Mouse (Mus musculus) midbrain, embryonic 16.5 days (tissue): ENCODE measurements at regions not wholly inside any gene's neighbourhood (a gene's known extent, or its start where the extent isn't known, plus 50 kb on each side); places are given as distances from the start of the nearest gene placed in this dataset.

Source experiments
- ATAC-seq: fragments of 200-750 bp; cut with Nextera tagmentation; 2 replicates; pipeline ENCODE4 v1.8.0; 2017; ENCODE audit warnings: moderate TSS enrichment
- H3K27ac ChIP-seq: fragments of 300-500 bp; sonication (generic); 2 replicates; pipeline ENCODE4 v1.5.1; 2014; ENCODE audit warnings: mild to moderate bottlenecking, low read length, mixed read lengths
- H3K27me3 ChIP-seq: fragments of 300-500 bp; sonication (generic); 2 replicates; pipeline ENCODE4 v1.6.1; 2014; ENCODE audit warnings: low read depth, low read length, mixed read lengths; ENCODE audit not compliant: control insufficient read depth, insufficient read depth
- H3K36me3 ChIP-seq: fragments of 300-500 bp; sonication (generic); 2 replicates; pipeline ENCODE4 v1.6.1; 2014; ENCODE audit warnings: mild to moderate bottlenecking, low read length, moderate library complexity, mixed read lengths; ENCODE audit not compliant: control insufficient read depth, insufficient read depth
- H3K4me1 ChIP-seq: fragments of 300-500 bp; sonication (generic); 2 replicates; pipeline ENCODE4 v1.6.1; 2014; ENCODE audit warnings: mild to moderate bottlenecking, low read length, mixed read lengths; ENCODE audit not compliant: control insufficient read depth, insufficient read depth
- H3K4me2 ChIP-seq: fragments of 300-500 bp; sonication (generic); 2 replicates; pipeline ENCODE4 v1.6.1; 2014; ENCODE audit warnings: mild to moderate bottlenecking, low read length, mixed read lengths
- H3K4me3 ChIP-seq: fragments of 300-500 bp; sonication (generic); 2 replicates; pipeline ENCODE4 v1.5.1; 2014; ENCODE audit warnings: low read depth, mild to moderate bottlenecking, low read length, moderate library complexity, mixed read lengths
- H3K9ac ChIP-seq: fragments of 300-500 bp; sonication (generic); 2 replicates; pipeline ENCODE4 v1.6.1; 2014; ENCODE audit warnings: low read depth, low read length, mixed read lengths
- H3K9me3 ChIP-seq: fragments of 300-500 bp; sonication (generic); replicated peaks from 2 replicates; pipeline ENCODE4 v1.6.1; 2014; ENCODE audit warnings: mild to moderate bottlenecking, low read length, mixed read lengths; ENCODE audit not compliant: control insufficient read depth, poor library complexity, severe bottlenecking
- WGBS: fragments of 180-500 bp; shearing (Covaris S2); extraction: QIAGEN DNeasy Blood & Tissue Kit; methylation state at CpG from one replicate; pipeline ENCODE4 v1.1.7; 2014; 5-methylcytosine and 5-hydroxymethylcytosine counted together

GRCm38 (mm10) chr15:52095629-52096190 is 1789.0 kb upstream of the Gm7489 start:
- Histone ChIP-seq H3K9me3 (no peaks in the 10 kb centered on the region), H3K36me3 (no peaks in the 10 kb centered on the region), H3K4me1 (no peaks in the 10 kb centered on the region), H3K4me2 (no peak overlapping the region), H3K27me3 (no peaks in the 10 kb centered on the region), H3K4me3 (no peak overlapping the region), H3K9ac (no peak overlapping the region), H3K27ac (no peak overlapping the region)
- ATAC-seq: no peak
- 58% methylated on average over 6 of the region's 6 CpGs for WGBS

GRCm38 (mm10) chr15:52108761-52109160 is 1775.9 kb upstream of the Gm7489 start:
- no peaks in the 10 kb centered on the region for H3K36me3 ChIP-seq
- no peak overlapping the region for H3K27ac ChIP-seq
- no peak for ATAC-seq
- no peaks in the 10 kb centered on the region for H3K9me3 ChIP-seq
- WGBS: 89% methylated on average over 2 of the region's 2 CpGs
- no peak overlapping the region for H3K9ac ChIP-seq
- no peaks in the 10 kb centered on the region for H3K4me1 ChIP-seq
- H3K27me3 ChIP-seq: no peaks in the 10 kb centered on the region
- H3K4me3 ChIP-seq: no peak overlapping the region
- H3K4me2 ChIP-seq: no peak overlapping the region

- Histone ChIP-seq H3K9ac (no peak overlapping the region), H3K36me3 (no peaks in the 10 kb centered on the region), H3K27ac (no peak overlapping the region), H3K4me1 (no peaks in the 10 kb centered on the region), H3K27me3 (no peaks in the 10 kb centered on the region), H3K4me3 (no peak overlapping the region), H3K4me2 (no peak overlapping the region), H3K9me3 (no peaks in the 10 kb centered on the region)
- no peak for ATAC-seq
- 83% methylated on average over 2 of the region's 2 CpGs for WGBS
These were observed 1770.2 kb upstream of the Gm7489 start for GRCm38 (mm10) chr15:52114368-52115036.

GRCm38 (mm10) chr15:52136693-52137092 is 1748.0 kb upstream of the Gm7489 start:
- no peaks in the 10 kb centered on the region for H3K36me3 ChIP-seq
- no peak overlapping the region for H3K27ac ChIP-seq
- no peak overlapping the region for H3K4me3 ChIP-seq
- H3K9me3 ChIP-seq: no peaks in the 10 kb centered on the region
- 84% methylated on average over 3 of the region's 3 CpGs for WGBS
- no peak for ATAC-seq
- no peaks in the 10 kb centered on the region for H3K27me3 ChIP-seq
- no peak overlapping the region for H3K4me2 ChIP-seq
- H3K4me1 ChIP-seq: no peaks in the 10 kb centered on the region
- H3K9ac ChIP-seq: no peak overlapping the region

- no peak for ATAC-seq
- Histone ChIP-seq H3K9me3 (no peaks in the 10 kb centered on the region), H3K36me3 (no peaks in the 10 kb centered on the region), H3K9ac (no peak overlapping the region), H3K4me1 (no peaks in the 10 kb centered on the region), H3K4me2 (no peak overlapping the region), H3K27me3 (no peaks in the 10 kb centered on the region; the same call in 1 of the 2 replicates), H3K27ac (no peak overlapping the region), H3K4me3 (no peak overlapping the region)
- WGBS: 22% methylated on average over 5 of the region's 5 CpGs
These were observed 1731.3 kb upstream of the Gm7489 start for GRCm38 (mm10) chr15:52153421-52153820.

GRCm38 (mm10) chr15:52155784-52156183 is 1728.9 kb upstream of the Gm7489 start:
- WGBS: 38% methylated on average over 1 of the region's 1 CpGs
- Histone ChIP-seq H3K9me3 (no peaks in the 10 kb centered on the region), H3K27ac (no peak overlapping the region), H3K9ac (no peak overlapping the region), H3K4me2 (no peak overlapping the region), H3K36me3 (no peaks in the 10 kb centered on the region), H3K4me3 (no peak overlapping the region), H3K4me1 (peaks cover 8% of the 10 kb centered on the region), H3K27me3 (no peaks in the 10 kb centered on the region; the same call in 1 of the 2 replicates)
- no peak for ATAC-seq

GRCm38 (mm10) chr15:52156779-52157178 is 1727.9 kb upstream of the Gm7489 start:
- H3K9me3 ChIP-seq: no peaks in the 10 kb centered on the region
- H3K9ac ChIP-seq: no peak overlapping the region
- 62% methylated on average over 4 of the region's 4 CpGs for WGBS
- H3K27me3 ChIP-seq: no peaks in the 10 kb centered on the region; the same call in 1 of the 2 replicates
- H3K27ac ChIP-seq: no peak overlapping the region
- no peaks in the 10 kb centered on the region for H3K36me3 ChIP-seq
- no peak overlapping the region for H3K4me3 ChIP-seq
- peaks cover 17% of the 10 kb centered on the region for H3K4me1 ChIP-seq
- H3K4me2 ChIP-seq: no peak overlapping the region
- no peak for ATAC-seq

GRCm38 (mm10) chr15:52160181-52161088 is 1724.3 kb upstream of the Gm7489 start:
- H3K4me2 ChIP-seq: peak overlapping the region; percentile 53
- peak overlapping the region; percentile 14 for H3K4me3 ChIP-seq
- H3K4me1 ChIP-seq: peaks cover 24% of the 10 kb centered on the region
- H3K9me3 ChIP-seq: no peaks in the 10 kb centered on the region
- WGBS: 9% methylated on average over 18 of the region's 18 CpGs
- H3K27ac ChIP-seq: peak overlapping the region; percentile 84
- peak; percentile 95 for ATAC-seq
- no peaks in the 10 kb centered on the region; the same call in 1 of the 2 replicates for H3K27me3 ChIP-seq
- H3K36me3 ChIP-seq: no peaks in the 10 kb centered on the region
- peak overlapping the region; percentile 51; the same call in 1 of the 2 replicates for H3K9ac ChIP-seq

GRCm38 (mm10) chr15:52161089-52161442 is 1723.6 kb upstream of the Gm7489 start:
- Histone ChIP-seq H3K4me2 (no peak overlapping the region; the same call in 1 of the 2 replicates), H3K9me3 (no peaks in the 10 kb centered on the region), H3K9ac (peak overlapping the region; percentile 43; the same call in 1 of the 2 replicates)

More at GRCm38 (mm10) chr15:52161089-52161442, 1723.6 kb upstream of the Gm7489 start:
- H3K36me3 ChIP-seq: no peaks in the 10 kb centered on the region
- WGBS: under 1% methylated on average over 3 of the region's 3 CpGs
- H3K4me1 ChIP-seq: peaks cover 24% of the 10 kb centered on the region
- no peaks in the 10 kb centered on the region; the same call in 1 of the 2 replicates for H3K27me3 ChIP-seq
- H3K27ac ChIP-seq: peak overlapping the region; percentile 81
- ATAC-seq: peak; percentile 56
- H3K4me3 ChIP-seq: no peak overlapping the region
